Mouse (Mus musculus): Measurements from ENCODE around the gene Dpy19l2.
"Not testable (repeated sequence)": the region's sequence is repeated elsewhere in the genome, so short reads cannot be mapped to it uniquely, and the experiment has no call there.

The Dpy19l2 gene

DNA sequence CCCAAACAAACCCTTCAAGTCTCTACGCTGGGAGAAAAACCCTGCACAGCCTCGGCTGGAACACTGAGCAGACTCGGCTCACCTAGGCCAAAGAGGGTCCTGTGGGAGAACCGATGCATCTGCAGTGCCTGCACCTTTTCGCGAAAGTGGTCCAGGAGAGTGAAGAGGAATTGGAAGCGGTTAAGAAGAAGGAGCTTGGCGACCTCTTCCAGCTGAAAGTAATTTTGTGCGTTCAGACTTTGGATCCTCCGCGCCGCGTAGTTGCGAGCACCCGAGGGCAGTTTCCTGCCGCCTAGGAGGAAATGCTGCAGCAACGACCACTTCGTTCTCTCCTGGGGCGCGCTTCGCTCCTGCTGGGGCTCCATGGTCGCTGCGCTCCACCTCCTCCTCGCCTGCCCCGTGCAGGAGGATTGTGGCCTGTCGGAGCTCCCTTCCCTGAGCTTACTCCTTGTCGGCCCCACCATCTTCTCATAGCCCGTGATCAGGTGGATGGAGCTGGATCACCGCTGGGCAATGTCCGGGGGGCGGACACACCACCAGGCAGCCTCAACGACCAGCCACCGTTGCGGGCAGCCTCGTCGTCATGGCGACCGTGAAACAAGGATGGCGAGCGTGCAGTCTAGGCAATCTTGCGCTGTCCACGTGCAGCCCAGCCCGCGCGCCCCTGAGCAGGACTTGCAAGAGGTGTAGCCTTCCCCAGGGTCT lies at the start of gene Dpy19l2:
Gene Dpy19l2, minus strand, starts transcription at position 594 of the 705 bp plus-strand sequence.
- Histone ChIP-seq H3K27me3 (ENCODE audit: control insufficient read depth, insufficient read depth, low read length, poor library complexity, severe bottlenecking) (no peaks in the 10 kb centered on the region), H3K36me3 (ENCODE audit: control insufficient read depth, insufficient read depth, low read length, poor library complexity, severe bottlenecking) (no peaks in the 10 kb centered on the region)
- no peak for DNase-seq (ENCODE audit: low read depth, low spot score)

DNA sequence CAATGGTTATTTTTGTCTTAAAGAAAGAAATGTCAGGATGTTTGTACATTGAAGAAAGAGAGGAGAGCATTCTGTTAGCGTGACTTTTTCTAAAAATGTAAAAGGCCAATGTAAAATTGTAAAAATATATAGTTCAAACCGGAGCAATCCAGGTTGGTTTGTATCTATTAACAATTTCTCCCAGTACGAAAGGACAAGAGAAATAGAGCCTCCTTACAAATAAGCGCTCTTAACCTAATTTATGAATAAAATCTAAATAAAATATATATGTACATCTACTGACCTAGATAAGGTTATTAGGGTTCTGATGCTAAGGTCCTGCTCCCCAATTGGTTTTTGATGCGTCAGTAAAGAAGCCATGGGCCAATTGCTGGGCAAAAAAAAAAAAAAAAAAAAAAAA lies 48.9 kb upstream of the Dpy19l2 start:
- no peak for DNase-seq (ENCODE audit: low read depth, low spot score)
- no peaks in the 10 kb centered on the region for H3K27me3 ChIP-seq (ENCODE audit: control insufficient read depth, insufficient read depth, low read length, poor library complexity, severe bottlenecking)
- no peaks in the 10 kb centered on the region for H3K36me3 ChIP-seq (ENCODE audit: control insufficient read depth, insufficient read depth, low read length, poor library complexity, severe bottlenecking)

- DNase-seq (ENCODE audit: low read depth, low spot score), result no peak
- Histone ChIP-seq H3K36me3 (ENCODE audit: control insufficient read depth, insufficient read depth, low read length, poor library complexity, severe bottlenecking) (no peaks in the 10 kb centered on the region), H3K27me3 (ENCODE audit: control insufficient read depth, insufficient read depth, low read length, poor library complexity, severe bottlenecking) (no peaks in the 10 kb centered on the region)
Observed at GRCm38 (mm10) chr9:24701246-24701645, 5.2 kb upstream of the Dpy19l2 start.

DNA sequence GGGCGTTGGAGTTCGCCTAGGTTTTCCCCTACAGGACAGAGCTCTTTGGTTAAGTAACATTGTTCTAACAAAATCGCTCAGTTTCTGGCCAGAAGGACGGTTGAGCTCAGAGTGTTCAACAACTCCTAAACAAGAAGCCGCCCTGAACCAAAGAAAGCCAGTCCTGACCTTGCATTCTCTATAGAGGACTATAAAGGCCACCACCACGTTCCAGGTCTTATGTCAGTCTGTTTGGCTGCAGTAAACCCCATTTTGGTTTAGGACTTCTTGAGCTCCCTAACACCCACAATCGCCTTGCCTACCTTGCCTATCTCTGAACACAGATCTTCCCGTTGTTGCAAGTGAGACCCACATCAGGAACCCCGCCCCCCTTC lies 299 bp upstream of the Dpy19l2 start:
- DNase-seq (ENCODE audit: low read depth, low spot score), result no peak
- no peaks in the 10 kb centered on the region for H3K27me3 ChIP-seq (ENCODE audit: control insufficient read depth, insufficient read depth, low read length, poor library complexity, severe bottlenecking)
- H3K36me3 ChIP-seq (ENCODE audit: control insufficient read depth, insufficient read depth, low read length, poor library complexity, severe bottlenecking), result no peaks in the 10 kb centered on the region

DNA sequence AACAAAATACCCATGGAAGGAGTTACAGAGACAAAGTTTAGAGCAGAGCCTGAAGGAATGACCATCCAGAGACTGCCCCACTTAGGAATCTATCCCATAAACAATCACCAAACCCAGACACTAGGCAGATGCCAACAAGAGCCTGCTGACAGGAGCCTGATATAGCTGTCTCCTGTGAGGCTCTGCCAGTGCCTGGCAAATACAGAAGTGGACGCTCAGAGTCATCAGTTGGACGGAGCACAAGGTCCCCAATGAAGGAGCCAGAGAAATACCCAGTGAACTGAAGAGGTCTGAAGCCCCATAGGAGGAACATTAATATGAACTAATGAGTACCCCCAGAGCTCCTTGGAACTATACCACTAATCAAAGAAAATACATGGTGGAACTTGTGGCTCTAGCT lies 58.8 kb downstream of the Dpy19l2 start:
- DNase-seq (ENCODE audit: low read depth, low spot score); H3K36me3 ChIP-seq (ENCODE audit: control insufficient read depth, insufficient read depth, low read length, poor library complexity, severe bottlenecking); H3K27me3 ChIP-seq (ENCODE audit: control insufficient read depth, insufficient read depth, low read length, poor library complexity, severe bottlenecking): not testable (repeated sequence)

DNA sequence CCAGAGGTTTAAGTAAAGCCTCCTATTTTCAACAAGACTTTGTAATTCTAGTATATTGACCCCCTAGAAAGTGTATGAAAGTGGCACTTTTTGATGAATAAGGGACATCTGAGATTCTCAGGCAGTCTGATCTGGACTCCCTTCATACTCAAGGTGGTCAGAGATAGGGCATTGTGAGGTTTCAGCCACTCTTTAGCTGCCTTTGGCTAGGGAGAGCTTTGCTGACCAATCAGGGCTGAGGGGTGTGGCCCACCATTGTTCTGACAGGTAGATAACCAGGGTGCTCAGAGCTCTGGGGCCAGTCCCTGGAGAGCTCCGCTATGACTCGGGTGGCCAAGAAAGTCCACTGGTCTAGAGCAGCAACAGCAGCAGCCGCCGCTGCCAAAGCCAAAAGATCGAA lies 71.2 kb downstream of the Dpy19l2 start, which contains the start of gene Cypt4:
Gene Cypt4, plus strand, starts transcription at position 301 of the 400 bp plus-strand sequence.
- no peaks in the 10 kb centered on the region for H3K36me3 ChIP-seq (ENCODE audit: control insufficient read depth, insufficient read depth, low read length, poor library complexity, severe bottlenecking)
- H3K27me3 ChIP-seq (ENCODE audit: control insufficient read depth, insufficient read depth, low read length, poor library complexity, severe bottlenecking), result no peaks in the 10 kb centered on the region
- no peak for DNase-seq (ENCODE audit: low read depth, low spot score)

- no peak for DNase-seq (ENCODE audit: low read depth, low spot score)
- no peaks in the 10 kb centered on the region for H3K27me3 ChIP-seq (ENCODE audit: control insufficient read depth, insufficient read depth, low read length, poor library complexity, severe bottlenecking)
- no peaks in the 10 kb centered on the region for H3K36me3 ChIP-seq (ENCODE audit: control insufficient read depth, insufficient read depth, low read length, poor library complexity, severe bottlenecking)
Observed at GRCm38 (mm10) chr9:24538159-24538558, 157.9 kb downstream of the Dpy19l2 start.

- Histone ChIP-seq H3K36me3 (ENCODE audit: control insufficient read depth, insufficient read depth, low read length, poor library complexity, severe bottlenecking) (no peaks in the 10 kb centered on the region), H3K27me3 (ENCODE audit: control insufficient read depth, insufficient read depth, low read length, poor library complexity, severe bottlenecking) (no peaks in the 10 kb centered on the region)
- DNase-seq (ENCODE audit: low read depth, low spot score), result peak; percentile 69
Observed at GRCm38 (mm10) chr9:24516575-24517139, 179.4 kb downstream of the Dpy19l2 start.

DNA sequence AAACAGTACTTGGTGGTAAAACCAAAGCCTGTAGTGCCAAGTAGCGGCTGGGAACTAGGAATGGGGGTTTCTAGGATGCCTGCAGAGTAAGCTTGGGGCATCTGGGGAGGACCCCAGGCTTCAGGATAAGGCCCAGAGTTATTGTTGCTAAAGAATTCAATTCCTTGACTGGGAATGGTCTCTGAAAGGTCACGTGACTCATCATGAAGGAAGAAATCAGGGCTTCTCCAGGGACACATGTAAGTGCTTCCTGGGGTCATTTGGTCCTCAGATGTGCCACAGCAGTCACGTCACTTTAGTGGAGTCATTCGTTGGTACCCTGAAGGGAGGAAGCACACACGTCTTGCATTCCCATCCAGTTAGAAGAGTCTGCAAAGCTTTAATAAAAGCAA lies 182.0 kb downstream of the Dpy19l2 start:
- Histone ChIP-seq H3K27me3 (ENCODE audit: control insufficient read depth, insufficient read depth, low read length, poor library complexity, severe bottlenecking) (no peaks in the 10 kb centered on the region), H3K36me3 (ENCODE audit: control insufficient read depth, insufficient read depth, low read length, poor library complexity, severe bottlenecking) (no peaks in the 10 kb centered on the region)
- DNase-seq (ENCODE audit: low read depth, low spot score), result no peak

DNA sequence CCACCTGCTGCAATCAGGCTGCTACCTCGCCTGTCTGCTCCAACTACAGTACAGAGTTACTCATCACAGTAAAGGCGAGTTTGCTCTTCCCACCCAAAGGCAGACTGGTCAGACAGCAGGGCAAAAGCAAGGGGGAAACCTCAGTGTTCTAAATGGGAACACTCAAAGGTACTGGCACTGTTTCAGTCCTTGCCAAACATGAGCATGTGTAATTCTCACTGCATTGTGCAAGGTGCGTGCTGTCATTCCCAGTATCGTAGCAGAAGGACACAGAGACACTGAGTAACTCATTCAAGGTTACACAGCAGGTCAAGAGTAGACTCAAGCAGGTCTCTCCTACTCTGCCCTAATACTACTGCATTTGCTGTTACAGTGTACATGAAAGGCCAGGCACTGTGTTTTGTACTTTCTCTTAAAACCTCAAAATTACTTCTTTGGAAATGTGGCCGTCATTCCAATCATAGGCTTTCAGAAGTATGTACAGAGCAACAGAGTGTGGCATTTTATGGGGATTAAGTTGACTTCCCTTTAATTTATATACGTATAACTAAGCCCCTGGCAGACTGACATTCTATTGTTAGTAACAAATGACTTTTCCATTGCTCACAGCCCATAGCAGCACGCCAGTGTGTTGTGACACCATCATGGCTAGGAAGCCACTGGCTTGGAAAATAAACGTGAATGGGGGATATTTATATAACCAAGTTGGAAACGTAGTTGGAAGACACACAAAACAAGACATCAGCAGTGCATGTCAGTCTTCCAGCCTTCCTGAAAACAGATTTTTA lies 182.6 kb downstream of the Dpy19l2 start:
- no peak for DNase-seq (ENCODE audit: low read depth, low spot score)
- H3K27me3 ChIP-seq (ENCODE audit: control insufficient read depth, insufficient read depth, low read length, poor library complexity, severe bottlenecking), result no peaks in the 10 kb centered on the region
- no peaks in the 10 kb centered on the region for H3K36me3 ChIP-seq (ENCODE audit: control insufficient read depth, insufficient read depth, low read length, poor library complexity, severe bottlenecking)

DNA sequence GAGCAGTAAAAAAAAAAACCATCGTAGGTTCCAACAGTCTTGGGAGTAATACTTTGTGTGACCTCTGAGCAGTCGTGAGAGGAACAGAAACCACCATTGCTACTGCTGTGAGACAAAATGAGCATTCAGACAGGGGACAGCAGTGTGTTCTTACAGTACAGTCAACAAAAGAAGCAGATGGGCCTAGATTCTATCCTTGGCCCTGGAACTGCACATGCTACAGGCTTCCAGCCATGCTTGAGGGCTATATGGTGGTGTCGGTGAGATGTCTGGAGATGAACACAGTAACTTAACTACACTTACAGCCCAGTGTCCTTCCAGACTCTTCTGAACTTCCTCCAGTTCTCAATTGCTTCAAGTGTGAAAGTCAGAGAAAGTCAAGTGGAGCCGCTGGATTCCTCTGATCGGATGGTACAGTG lies 184.0 kb downstream of the Dpy19l2 start:
- Histone ChIP-seq H3K27me3 (ENCODE audit: control insufficient read depth, insufficient read depth, low read length, poor library complexity, severe bottlenecking) (no peaks in the 10 kb centered on the region), H3K36me3 (ENCODE audit: control insufficient read depth, insufficient read depth, low read length, poor library complexity, severe bottlenecking) (no peaks in the 10 kb centered on the region)
- DNase-seq (ENCODE audit: low read depth, low spot score), result peak; percentile 22

DNA sequence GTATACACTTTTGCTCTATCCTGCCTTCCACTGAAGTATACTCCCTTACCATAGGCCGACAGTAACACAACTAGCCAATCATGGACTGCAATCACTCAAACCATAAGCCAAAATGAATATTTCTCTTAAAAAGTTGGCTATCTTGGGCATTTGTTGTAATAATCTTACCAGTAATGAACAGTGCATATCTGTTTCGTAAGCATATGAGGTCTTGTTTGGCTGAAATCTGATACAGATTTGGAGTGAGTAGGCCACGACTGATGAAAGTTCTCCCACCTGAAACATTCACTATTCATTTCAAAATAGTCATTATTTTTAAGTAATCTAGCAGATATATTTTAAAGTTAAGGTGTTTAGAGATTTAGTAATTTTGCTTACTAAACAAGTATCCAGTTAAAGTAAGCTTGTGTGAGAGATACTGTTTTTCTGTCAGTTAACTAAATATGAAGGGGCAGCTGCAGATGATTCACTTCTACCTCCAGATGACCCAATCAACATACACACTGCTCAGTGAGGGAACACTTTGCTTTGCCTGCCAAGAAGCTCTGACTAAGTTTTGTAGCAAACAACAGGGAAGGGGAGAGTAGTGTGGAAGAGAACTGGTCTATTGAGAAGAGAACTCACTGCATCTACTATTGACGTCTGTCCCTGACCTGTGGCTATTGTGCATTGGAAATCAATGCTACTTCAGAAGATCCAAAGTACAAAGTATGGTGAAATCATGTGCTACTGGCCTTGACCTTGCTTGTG lies 184.5 kb downstream of the Dpy19l2 start:
- H3K27me3 ChIP-seq (ENCODE audit: control insufficient read depth, insufficient read depth, low read length, poor library complexity, severe bottlenecking), result no peaks in the 10 kb centered on the region
- DNase-seq (ENCODE audit: low read depth, low spot score), result no peak
- H3K36me3 ChIP-seq (ENCODE audit: control insufficient read depth, insufficient read depth, low read length, poor library complexity, severe bottlenecking), result no peaks in the 10 kb centered on the region

DNA sequence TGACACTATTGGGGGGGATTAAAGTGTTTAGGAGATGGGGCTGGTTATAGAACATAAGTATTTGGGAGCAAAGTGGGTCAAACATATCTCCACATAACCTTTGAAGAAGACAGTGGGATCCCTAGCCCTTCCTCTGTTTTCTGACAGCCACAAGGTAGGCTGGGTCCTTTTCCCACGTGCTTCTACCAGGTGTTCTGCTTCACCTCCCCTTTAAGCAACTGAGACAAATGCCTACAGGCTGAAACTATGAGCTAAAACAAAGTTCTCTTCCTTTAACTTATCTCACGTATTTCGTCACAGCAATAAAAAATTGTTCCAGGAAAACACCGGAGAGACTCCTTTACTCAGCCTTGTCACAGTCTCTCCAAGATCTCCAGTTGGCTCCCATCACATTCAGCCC lies 187.2 kb downstream of the Dpy19l2 start:
- no peak for DNase-seq (ENCODE audit: low read depth, low spot score)
- no peaks in the 10 kb centered on the region for H3K27me3 ChIP-seq (ENCODE audit: control insufficient read depth, insufficient read depth, low read length, poor library complexity, severe bottlenecking)
- no peaks in the 10 kb centered on the region for H3K36me3 ChIP-seq (ENCODE audit: control insufficient read depth, insufficient read depth, low read length, poor library complexity, severe bottlenecking)
